Mouse (Mus musculus): ENCODE data around the gene Tjp2. TPM values are rescaled to one million over a fixed set of nuclear protein-coding genes. Genes with fewer than 3 reads are reported as not detected.
A peak's percentile ranks its signal among the peaks of the same experiment; 100 is the strongest.

Gene Tjp2
- polyA plus RNA-seq, 1 experiment from 2014 or later, result 19.2 TPM

GRCm38 (mm10) chr19:24090366-24090765 lies 134.5 kb downstream of the Tjp2 start:
- Histone ChIP-seq H3K4me1 (no peaks in the 10 kb centered on the region), H3K9ac (no peak overlapping the region), H3K27me3 (no peaks in the 10 kb centered on the region), H3K36me3 (no peaks in the 10 kb centered on the region), H3K27ac (replicated peaks) (no peak overlapping the region), H3K9me3 (replicated peaks) (no peaks in the 10 kb centered on the region), H3K4me2 (replicated peaks) (no peak overlapping the region), H3K4me3 (replicated peaks) (no peak overlapping the region)
- ATAC-seq (ENCODE audit: insufficient number of reproducible peaks, low FRiP score, low TSS enrichment, low read depth), result no peak
- 75% methylated on average over 2 of the region's 2 CpGs for WGBS

- no peaks in the 10 kb centered on the region for H3K9me3 ChIP-seq (replicated peaks)
- H3K9ac ChIP-seq, result no peak overlapping the region
- no peaks in the 10 kb centered on the region for H3K4me1 ChIP-seq
- no peak overlapping the region for H3K4me3 ChIP-seq (replicated peaks)
- no peaks in the 10 kb centered on the region for H3K27me3 ChIP-seq
- H3K4me2 ChIP-seq (replicated peaks), result no peak overlapping the region
- no peak overlapping the region for H3K27ac ChIP-seq (replicated peaks)
- 67% methylated on average over 2 of the region's 2 CpGs for WGBS
- no peaks in the 10 kb centered on the region for H3K36me3 ChIP-seq
- no peak for ATAC-seq (ENCODE audit: insufficient number of reproducible peaks, low FRiP score, low TSS enrichment, low read depth)
Observed at GRCm38 (mm10) chr19:24085306-24085705, 139.5 kb downstream of the Tjp2 start.

- Histone ChIP-seq H3K4me3 (replicated peaks) (no peak overlapping the region), H3K27me3 (no peaks in the 10 kb centered on the region), H3K9me3 (replicated peaks) (no peaks in the 10 kb centered on the region), H3K27ac (replicated peaks) (no peak overlapping the region), H3K4me1 (no peaks in the 10 kb centered on the region), H3K9ac (no peak overlapping the region), H3K36me3 (no peaks in the 10 kb centered on the region), H3K4me2 (replicated peaks) (no peak overlapping the region)
- ATAC-seq (ENCODE audit: insufficient number of reproducible peaks, low FRiP score, low TSS enrichment, low read depth), result no peak
- WGBS, result 43% methylated on average over 8 of the region's 8 CpGs
Observed at GRCm38 (mm10) chr19:24080417-24081080, 144.3 kb downstream of the Tjp2 start.

GRCm38 (mm10) chr19:24077658-24078057 lies 147.2 kb downstream of the Tjp2 start:
- Histone ChIP-seq H3K4me1 (no peaks in the 10 kb centered on the region), H3K4me2 (replicated peaks) (no peak overlapping the region), H3K9me3 (replicated peaks) (no peaks in the 10 kb centered on the region), H3K9ac (no peak overlapping the region), H3K36me3 (no peaks in the 10 kb centered on the region), H3K27me3 (no peaks in the 10 kb centered on the region), H3K27ac (replicated peaks) (no peak overlapping the region), H3K4me3 (replicated peaks) (no peak overlapping the region)
- ATAC-seq (ENCODE audit: insufficient number of reproducible peaks, low FRiP score, low TSS enrichment, low read depth), result no peak
- WGBS, result 92% methylated on average over 3 of the region's 3 CpGs

- peak; percentile 47; the same call in 1 of the 2 replicates for ATAC-seq (ENCODE audit: insufficient number of reproducible peaks, low FRiP score, low TSS enrichment, low read depth)
- no peaks in the 10 kb centered on the region for H3K27me3 ChIP-seq
- H3K4me2 ChIP-seq (replicated peaks), result 0 out of 2 replicates have a peak overlapping the region, but pooled peaks have one; percentile 3
- WGBS, result 66% methylated on average over 7 of the region's 7 CpGs
- no peak overlapping the region for H3K9ac ChIP-seq
- no peaks in the 10 kb centered on the region for H3K4me1 ChIP-seq
- no peak overlapping the region for H3K4me3 ChIP-seq (replicated peaks)
- no peaks in the 10 kb centered on the region for H3K9me3 ChIP-seq (replicated peaks)
- H3K27ac ChIP-seq (replicated peaks), result peak overlapping the region; percentile 18; the same call in 1 of the 2 replicates
- no peaks in the 10 kb centered on the region for H3K36me3 ChIP-seq
Observed at GRCm38 (mm10) chr19:24076536-24076935, 148.3 kb downstream of the Tjp2 start.

GRCm38 (mm10) chr19:24075927-24076326 lies 148.9 kb downstream of the Tjp2 start:
- 59% methylated on average over 8 of the region's 8 CpGs for WGBS
- H3K4me3 ChIP-seq (replicated peaks), result no peak overlapping the region
- H3K9ac ChIP-seq, result no peak overlapping the region
- ATAC-seq (ENCODE audit: insufficient number of reproducible peaks, low FRiP score, low TSS enrichment, low read depth), result peak; percentile 70
- H3K9me3 ChIP-seq (replicated peaks), result no peaks in the 10 kb centered on the region
- no peaks in the 10 kb centered on the region for H3K27me3 ChIP-seq
- H3K4me2 ChIP-seq (replicated peaks), result 0 out of 2 replicates have a peak overlapping the region, but pooled peaks have one; percentile 3
- H3K36me3 ChIP-seq, result no peaks in the 10 kb centered on the region
- peak overlapping the region; percentile 18; the same call in 1 of the 2 replicates for H3K27ac ChIP-seq (replicated peaks)
- H3K4me1 ChIP-seq, result no peaks in the 10 kb centered on the region

GRCm38 (mm10) chr19:24073155-24073554 lies 151.7 kb downstream of the Tjp2 start:
- H3K4me2 ChIP-seq (replicated peaks), result no peak overlapping the region
- H3K36me3 ChIP-seq, result no peaks in the 10 kb centered on the region
- H3K4me3 ChIP-seq (replicated peaks), result no peak overlapping the region
- H3K27me3 ChIP-seq, result no peaks in the 10 kb centered on the region
- no peak overlapping the region for H3K9ac ChIP-seq
- H3K4me1 ChIP-seq, result no peaks in the 10 kb centered on the region
- no peak for ATAC-seq (ENCODE audit: insufficient number of reproducible peaks, low FRiP score, low TSS enrichment, low read depth)
- WGBS, result 60% methylated on average over 4 of the region's 4 CpGs
- no peak overlapping the region for H3K27ac ChIP-seq (replicated peaks)
- no peaks in the 10 kb centered on the region for H3K9me3 ChIP-seq (replicated peaks)

GRCm38 (mm10) chr19:24064348-24064895 lies 160.4 kb downstream of the Tjp2 start:
- H3K9me3 ChIP-seq (replicated peaks), result no peaks in the 10 kb centered on the region
- no peak overlapping the region for H3K27ac ChIP-seq (replicated peaks)
- ATAC-seq (ENCODE audit: insufficient number of reproducible peaks, low FRiP score, low TSS enrichment, low read depth), result no peak
- H3K4me3 ChIP-seq (replicated peaks), result no peak overlapping the region
- no peak overlapping the region for H3K4me2 ChIP-seq (replicated peaks)
- no peaks in the 10 kb centered on the region for H3K4me1 ChIP-seq
- H3K9ac ChIP-seq, result no peak overlapping the region
- H3K27me3 ChIP-seq, result no peaks in the 10 kb centered on the region
- WGBS, result 60% methylated on average over 12 of the region's 12 CpGs
- H3K36me3 ChIP-seq, result no peaks in the 10 kb centered on the region

- ATAC-seq (ENCODE audit: insufficient number of reproducible peaks, low FRiP score, low TSS enrichment, low read depth), result no peak
Observed at GRCm38 (mm10) chr19:24063585-24063984, 161.2 kb downstream of the Tjp2 start.

GRCm38 (mm10) chr19:24058851-24059250 lies 166.0 kb downstream of the Tjp2 start:
- H3K9ac ChIP-seq, result no peak overlapping the region
- no peak overlapping the region for H3K4me2 ChIP-seq (replicated peaks)
- H3K4me3 ChIP-seq (replicated peaks), result no peak overlapping the region
- H3K9me3 ChIP-seq (replicated peaks), result no peaks in the 10 kb centered on the region
- no peak overlapping the region for H3K27ac ChIP-seq (replicated peaks)
- 0 out of 2 replicates have a peak, but pooled peaks have one; percentile 51 for ATAC-seq (ENCODE audit: insufficient number of reproducible peaks, low FRiP score, low TSS enrichment, low read depth)
- H3K4me1 ChIP-seq, result peaks cover 7% of the 10 kb centered on the region
- WGBS, result 35% methylated on average over 8 of the region's 8 CpGs
- H3K36me3 ChIP-seq, result no peaks in the 10 kb centered on the region
- H3K27me3 ChIP-seq, result no peaks in the 10 kb centered on the region

More at GRCm38 (mm10) chr19:24063585-24063984, 161.2 kb downstream of the Tjp2 start:
- no peaks in the 10 kb centered on the region for H3K36me3 ChIP-seq
- no peaks in the 10 kb centered on the region for H3K4me1 ChIP-seq
- H3K27ac ChIP-seq (replicated peaks), result no peak overlapping the region
- no peak overlapping the region for H3K9ac ChIP-seq
- H3K4me2 ChIP-seq (replicated peaks), result no peak overlapping the region
- H3K4me3 ChIP-seq (replicated peaks), result no peak overlapping the region
- 74% methylated on average over 4 of the region's 4 CpGs for WGBS
- no peaks in the 10 kb centered on the region for H3K9me3 ChIP-seq (replicated peaks)
- H3K27me3 ChIP-seq, result no peaks in the 10 kb centered on the region

- no peaks in the 10 kb centered on the region for H3K27me3 ChIP-seq
- no peaks in the 10 kb centered on the region for H3K36me3 ChIP-seq
- no peaks in the 10 kb centered on the region for H3K9me3 ChIP-seq (replicated peaks)
- no peak overlapping the region for H3K27ac ChIP-seq (replicated peaks)
- H3K4me2 ChIP-seq (replicated peaks), result no peak overlapping the region
- ATAC-seq (ENCODE audit: insufficient number of reproducible peaks, low FRiP score, low TSS enrichment, low read depth), result no peak
- peaks cover 7% of the 10 kb centered on the region for H3K4me1 ChIP-seq
- no peak overlapping the region for H3K4me3 ChIP-seq (replicated peaks)
- 79% methylated on average over 5 of the region's 5 CpGs for WGBS
- H3K9ac ChIP-seq, result no peak overlapping the region
Observed at GRCm38 (mm10) chr19:24058021-24058420, 166.8 kb downstream of the Tjp2 start.

- H3K4me3 ChIP-seq (replicated peaks), result no peak overlapping the region
- ATAC-seq (ENCODE audit: insufficient number of reproducible peaks, low FRiP score, low TSS enrichment, low read depth), result no peak
- H3K9ac ChIP-seq, result no peak overlapping the region
- H3K4me2 ChIP-seq (replicated peaks), result no peak overlapping the region
- 95% methylated on average over 1 of the region's 1 CpGs for WGBS
- H3K27me3 ChIP-seq, result no peaks in the 10 kb centered on the region
- H3K4me1 ChIP-seq, result peaks cover 7% of the 10 kb centered on the region
- H3K36me3 ChIP-seq, result no peaks in the 10 kb centered on the region
- no peaks in the 10 kb centered on the region for H3K9me3 ChIP-seq (replicated peaks)
- no peak overlapping the region for H3K27ac ChIP-seq (replicated peaks)
Observed at GRCm38 (mm10) chr19:24056880-24057279, 167.9 kb downstream of the Tjp2 start.

Measured in embryonic facial prominence, embryonic 15.5 days (tissue).